Mouse (Mus musculus) bone marrow macrophage, adult 2 months (primary cell): ENCODE measurements around the gene Zfp334. TPM values are rescaled to one million over a fixed set of nuclear protein-coding genes. Genes with fewer than 3 reads are reported as not detected.
A peak's percentile ranks its signal among the peaks of the same experiment; 100 is the strongest.

Source experiments
- H3K27ac ChIP-seq: 2 replicates; pipeline ENCODE4 v1.5.1; 2012; ENCODE audit warnings: low read depth, low read length; ENCODE audit not compliant: insufficient read depth
- H3K4me1 ChIP-seq: 2 replicates; pipeline ENCODE4 v1.6.1; 2012; ENCODE audit warnings: low read length; ENCODE audit not compliant: control insufficient read depth, insufficient read depth
- H3K4me3 ChIP-seq: 2 replicates; pipeline ENCODE4 v1.5.1; 2012; ENCODE audit warnings: mild to moderate bottlenecking, low read length, moderate library complexity; ENCODE audit not compliant: insufficient read depth
- CTCF ChIP-seq: IDR thresholded peaks from 2 replicates; pipeline ENCODE4 v1.5.1; 2012; ENCODE audit warnings: low read depth, mild to moderate bottlenecking, low read length, moderate library complexity
- POLR2A ChIP-seq: IDR thresholded peaks from 2 replicates; pipeline ENCODE4 v1.6.1; 2012; ENCODE audit warnings: mild to moderate bottlenecking, low read depth, low read length, borderline replicate concordance
- polyA plus RNA-seq: library from polyadenylated mRNA; stranded (reverse); fragments of >200 nt; gene quantifications from 2 replicates; pipeline ENCODE4 v1.2.4, GENCODE M21; 2012; ENCODE audit not compliant: missing spikeins, insufficient read depth, insufficient read length

The Zfp334 gene
- polyA plus RNA-seq, 1 experiment = 0.27 TPM

DNA sequence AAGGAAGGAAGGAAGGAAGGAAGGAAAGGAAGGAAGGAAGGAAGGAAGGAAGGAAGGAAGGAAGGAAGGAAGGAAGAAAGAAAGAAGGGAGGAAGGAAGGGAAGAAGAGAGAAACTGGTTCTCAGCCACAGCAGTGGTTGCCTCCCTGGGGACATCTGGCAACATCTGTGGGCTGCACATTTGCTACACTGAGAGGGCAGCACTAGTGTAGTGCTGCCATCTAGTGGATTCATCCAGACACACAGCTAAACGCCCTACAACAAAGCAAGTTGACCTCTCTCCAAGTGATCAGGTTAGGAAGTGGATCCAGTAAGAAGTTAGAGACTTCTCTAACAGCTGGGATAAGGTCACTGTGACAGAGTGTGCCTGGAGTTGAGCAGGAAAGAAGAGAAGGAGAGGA is 27.2 kb downstream of the Zfp334 start:
- no peak overlapping the region for H3K4me3 ChIP-seq
- TF ChIP-seq CTCF (peak; percentile 40), POLR2A (no peak)
- H3K4me1 ChIP-seq = no peaks in the 10 kb centered on the region
- H3K27ac ChIP-seq = no peak overlapping the region

GRCm38 (mm10) chr2:165351828-165352513 is 36.1 kb downstream of the Zfp334 start:
- no peak overlapping the region for H3K27ac ChIP-seq
- no peak for TF ChIP-seq POLR2A
- no peak for TF ChIP-seq CTCF
- H3K4me3 ChIP-seq = no peak overlapping the region
- H3K4me1 ChIP-seq = no peaks in the 10 kb centered on the region

- TF ChIP-seq CTCF = no peak
- no peak for TF ChIP-seq POLR2A
- Histone ChIP-seq H3K27ac (no peak overlapping the region), H3K4me1 (no peaks in the 10 kb centered on the region), H3K4me3 (no peak overlapping the region)
These were observed 38.6 kb downstream of the Zfp334 start for GRCm38 (mm10) chr2:165349466-165349865.

DNA sequence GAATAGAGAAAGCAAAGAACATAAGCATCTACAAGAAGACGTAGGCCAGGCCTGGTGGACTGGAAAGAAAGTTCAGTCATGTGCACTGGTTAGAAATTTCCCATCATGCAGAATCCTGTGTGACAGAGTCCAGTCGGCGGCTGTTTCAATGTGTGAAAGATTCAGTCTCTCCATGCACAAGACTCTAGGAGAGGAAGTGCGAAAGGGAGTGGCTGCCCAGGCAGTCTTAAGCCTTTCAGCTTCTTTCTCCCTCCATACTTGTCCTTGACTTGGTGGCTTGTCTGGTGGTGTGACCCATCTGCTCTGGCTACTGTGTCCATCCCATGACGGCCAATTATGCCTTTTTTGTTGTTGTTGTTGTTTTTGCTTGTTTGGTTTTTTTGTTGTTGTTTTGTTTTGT is 41.9 kb downstream of the Zfp334 start:
- no peaks in the 10 kb centered on the region for H3K4me1 ChIP-seq
- no peak overlapping the region for H3K27ac ChIP-seq
- TF ChIP-seq CTCF = no peak
- TF ChIP-seq POLR2A = no peak
- H3K4me3 ChIP-seq = no peak overlapping the region

DNA sequence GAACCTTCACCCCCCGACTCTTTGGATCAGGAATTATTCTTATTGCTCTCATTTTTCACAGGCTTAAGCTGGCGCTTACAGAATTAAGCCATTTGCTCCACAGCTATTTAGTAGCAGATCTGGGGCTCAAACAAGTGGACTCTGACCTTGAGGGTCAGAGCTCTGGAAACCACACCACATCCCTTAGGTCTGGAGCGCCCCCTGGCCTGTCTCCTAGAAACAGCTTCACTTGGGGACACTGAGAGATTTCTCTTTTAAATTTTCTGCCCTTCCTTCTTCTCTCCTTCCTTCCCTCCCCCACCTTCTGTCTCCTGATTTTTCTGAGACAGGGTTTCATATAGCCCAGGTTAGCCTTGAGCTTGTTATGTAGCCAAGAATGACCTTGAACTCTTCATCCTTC is 50.9 kb downstream of the Zfp334 start:
- H3K4me1 ChIP-seq = peaks cover 18% of the 10 kb centered on the region
- no peak overlapping the region for H3K4me3 ChIP-seq
- H3K27ac ChIP-seq = no peak overlapping the region
- TF ChIP-seq POLR2A (no peak), CTCF (peak; percentile 84)

DNA sequence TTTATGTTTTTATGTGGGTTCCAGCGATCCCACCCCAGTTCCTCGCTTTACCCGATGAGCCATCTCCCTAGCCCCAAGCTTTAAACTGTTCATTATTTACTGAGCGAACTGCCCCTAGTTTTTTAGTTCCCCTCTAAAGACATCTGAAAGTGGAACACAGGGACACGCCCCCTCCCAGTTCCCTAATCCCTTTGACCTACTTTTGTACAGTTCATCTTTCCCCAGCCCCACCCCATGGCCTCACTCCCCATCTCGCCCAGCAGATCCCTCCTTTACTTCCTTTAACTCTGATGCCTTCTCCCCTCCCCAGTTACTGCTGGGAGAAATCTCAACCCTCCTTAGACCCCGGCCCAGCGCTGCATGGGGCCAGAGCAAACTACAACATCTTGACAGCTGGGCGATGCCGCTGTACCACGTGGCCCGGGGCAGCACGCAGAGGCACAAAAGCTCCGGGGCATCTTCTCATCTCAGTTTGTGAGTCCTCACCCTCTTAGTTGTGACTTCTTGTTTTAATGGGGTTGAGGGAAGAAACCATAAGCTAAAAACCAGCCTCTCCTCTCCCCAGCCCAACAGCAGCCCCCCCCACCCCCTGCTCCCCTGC is 55.3 kb downstream of the Zfp334 start:
- Histone ChIP-seq H3K4me1 (peaks cover 40% of the 10 kb centered on the region), H3K27ac (0 out of 2 replicates have a peak overlapping the region, but pooled peaks have one; percentile 33)
- TF ChIP-seq CTCF = no peak

DNA sequence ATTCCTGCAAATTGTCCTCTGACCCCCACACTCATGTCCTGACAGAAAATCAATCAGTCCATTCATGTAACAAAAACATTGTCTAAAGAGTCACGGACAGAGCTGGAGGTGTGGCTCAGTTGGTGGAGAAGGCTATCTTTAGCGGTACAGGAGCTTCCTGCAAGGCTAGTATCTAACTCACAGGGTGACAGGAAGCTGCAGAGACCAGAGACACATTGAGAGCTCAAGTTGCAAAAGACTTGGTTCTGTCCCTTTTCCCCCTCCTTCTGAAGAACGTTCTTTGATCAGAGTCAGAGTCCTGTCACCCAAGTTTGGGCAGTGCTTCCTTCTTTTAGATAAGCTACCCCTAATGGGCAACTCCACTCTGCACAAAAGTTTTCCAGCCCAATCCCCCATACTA is 58.4 kb downstream of the Zfp334 start:
- H3K4me1 ChIP-seq = peaks cover 44% of the 10 kb centered on the region
- H3K4me3 ChIP-seq = no peak overlapping the region
- no peak for TF ChIP-seq POLR2A
- no peak for TF ChIP-seq CTCF
- no peak overlapping the region for H3K27ac ChIP-seq

More for the DNA sequence above, 55.3 kb downstream of the Zfp334 start:
- H3K4me3 ChIP-seq = peak overlapping the region; percentile 42

DNA sequence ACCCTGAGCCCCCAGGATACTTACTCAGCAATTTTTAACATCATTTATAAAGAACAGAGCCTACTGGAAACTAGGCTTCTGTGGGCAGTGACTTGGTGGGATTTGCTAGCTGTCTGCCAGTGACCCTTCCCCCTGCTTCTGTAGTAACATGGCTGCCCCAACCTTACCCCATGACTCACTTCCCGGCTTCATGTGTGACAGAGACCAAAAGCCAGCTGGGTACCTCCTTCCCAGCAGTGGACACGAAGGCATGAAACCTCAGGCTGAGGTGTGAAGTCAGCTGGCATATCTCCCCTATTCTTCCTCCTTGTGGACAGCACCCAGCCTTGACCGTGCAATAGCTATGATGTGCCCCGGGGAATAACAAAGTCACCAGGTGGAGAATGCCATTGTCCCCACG is 59.3 kb downstream of the Zfp334 start:
- TF ChIP-seq CTCF (no peak), POLR2A (no peak)
- Histone ChIP-seq H3K4me1 (peaks cover 47% of the 10 kb centered on the region), H3K4me3 (no peak overlapping the region), H3K27ac (no peak overlapping the region)

DNA sequence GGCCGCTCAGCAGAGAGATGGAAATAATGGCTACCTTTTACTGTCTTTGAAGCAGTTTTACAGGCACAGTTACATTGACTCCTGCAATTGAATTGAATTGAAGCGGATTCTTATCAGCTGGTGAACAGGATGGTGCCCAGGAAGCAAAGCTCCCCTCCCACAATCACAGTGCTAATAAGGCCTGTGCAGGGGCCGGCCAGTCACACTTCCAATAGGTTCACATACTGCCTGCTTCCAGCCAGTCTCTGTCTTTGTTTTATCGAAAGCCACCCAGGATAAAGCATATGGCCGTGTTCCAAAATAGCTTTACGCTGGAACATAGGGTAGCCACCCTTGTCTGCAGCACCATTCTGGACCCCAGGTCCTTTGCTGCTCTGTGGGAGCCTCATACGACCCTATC is 60.7 kb downstream of the Zfp334 start:
- Histone ChIP-seq H3K4me3 (no peak overlapping the region), H3K4me1 (peaks cover 52% of the 10 kb centered on the region)

DNA sequence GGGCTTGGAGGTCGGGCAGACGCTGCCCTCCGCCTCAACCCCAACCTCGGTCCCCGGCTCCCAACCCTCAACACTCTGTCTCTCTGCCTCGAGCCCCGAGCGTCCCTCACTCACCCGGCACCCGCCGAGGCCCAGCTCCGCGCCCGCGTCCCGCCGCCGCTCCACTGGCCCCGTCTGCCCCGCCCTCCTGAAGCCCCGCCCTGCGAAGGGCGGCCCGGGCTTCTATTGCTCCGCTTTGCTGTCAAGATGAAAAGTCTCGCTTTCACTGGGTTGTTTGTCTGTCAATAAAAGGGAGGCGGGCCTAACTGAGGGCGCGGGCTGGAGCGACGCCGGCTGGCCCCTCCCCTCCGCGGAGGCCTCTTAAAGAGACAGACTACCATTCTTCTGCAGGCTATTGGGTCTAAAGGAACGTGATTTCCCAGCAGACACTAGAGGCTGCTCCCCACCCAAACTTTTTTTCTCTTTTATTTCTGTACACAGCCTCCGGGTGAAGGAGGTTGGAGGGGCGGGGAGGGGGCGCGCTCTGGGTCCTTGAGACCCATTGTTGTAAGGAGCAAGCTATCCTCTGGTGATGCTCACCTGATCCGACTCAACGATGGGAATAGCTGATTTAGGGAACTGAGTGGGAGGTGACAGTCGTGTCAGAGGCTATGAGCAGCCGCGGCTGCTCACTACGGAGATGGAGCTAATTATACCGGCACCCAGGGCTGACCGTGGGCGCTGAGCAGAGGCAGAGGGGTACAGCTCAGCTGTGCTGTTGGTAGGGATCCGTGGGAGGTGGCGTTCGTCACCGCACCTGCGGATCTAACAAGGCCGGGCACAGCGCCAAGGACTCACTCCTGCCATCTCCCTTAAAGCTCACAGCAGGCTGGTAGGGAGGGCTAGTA is 61.5 kb downstream of the Zfp334 start, which contains the start of gene Elmo2:
Elmo2 (minus strand) TSS at position 176 of the 887 bp plus-strand sequence.
- Histone ChIP-seq H3K4me3 (peak within 1 kb of the TSS; percentile 92), H3K27ac (peak within 1 kb of the TSS; percentile 11; the same call in 1 of the 2 replicates), H3K4me1 (peaks cover 56% of the 10 kb centered on the region)
- TF ChIP-seq CTCF (no peak), POLR2A (no peak)

More for the DNA sequence above, 60.7 kb downstream of the Zfp334 start:
- TF ChIP-seq POLR2A (no peak), CTCF (no peak)
- H3K27ac ChIP-seq = no peak overlapping the region
